Mouse (Mus musculus) monocyte, adult 5-6 weeks (primary cell): ENCODE results near the gene Frzb. TPM values are rescaled to one million over a fixed set of nuclear protein-coding genes. Genes with fewer than 3 reads are reported as not detected.
"Not testable (repeated sequence)": the region's sequence is repeated elsewhere in the genome, so short reads cannot be mapped to it uniquely, and the experiment has no call there.

Experiments
- ATAC-seq: fragments of 153-309, 156-312 bp; replicated peaks from 2 replicates; pipeline ENCODE4 v1.8.0; 2017; ENCODE audit warnings: mild to moderate bottlenecking; ENCODE audit not compliant: low TSS enrichment, insufficient number of reproducible peaks, severe bottlenecking, poor library complexity, low FRiP score
- total RNA-seq: library from RNA; stranded (forward); fragments of 200-1000, 200-491, 200-594 nt; gene quantifications from 3 replicates; pipeline ENCODE4 v1.2.3, GENCODE M21; 2017

Gene Frzb
- not detected in 3 replicates for total RNA-seq

GRCm38 (mm10) chr2:80447291-80447791 lies at the start of gene Frzb:
TSS of gene Frzb (minus strand) at chr2:80447625.
- ATAC-seq = no peak

- ATAC-seq = not testable (repeated sequence)
These were observed 47.9 kb upstream of the Frzb start for GRCm38 (mm10) chr2:80495304-80495703.

GRCm38 (mm10) chr2:80486851-80487250 lies 39.4 kb upstream of the Frzb start:
- no peak for ATAC-seq

GRCm38 (mm10) chr2:80484951-80485350 lies 37.5 kb upstream of the Frzb start:
- no peak for ATAC-seq

- no peak for ATAC-seq
These were observed 28.4 kb upstream of the Frzb start for GRCm38 (mm10) chr2:80475831-80476230.

GRCm38 (mm10) chr2:80474247-80474796 lies 26.9 kb upstream of the Frzb start:
- ATAC-seq = no peak

GRCm38 (mm10) chr2:80465991-80466821 lies 18.8 kb upstream of the Frzb start:
- ATAC-seq = no peak

- no peak for ATAC-seq
These were observed 14.4 kb upstream of the Frzb start for GRCm38 (mm10) chr2:80461827-80462226.

- ATAC-seq = no peak
These were observed 806 bp upstream of the Frzb start for GRCm38 (mm10) chr2:80448231-80448630.

GRCm38 (mm10) chr2:80446308-80447151 lies 895 bp downstream of the Frzb start:
- ATAC-seq = no peak

- no peak for ATAC-seq
These were observed 1.5 kb downstream of the Frzb start for GRCm38 (mm10) chr2:80445926-80446307.

- ATAC-seq = no peak
These were observed 1.9 kb downstream of the Frzb start for GRCm38 (mm10) chr2:80445491-80445890.

GRCm38 (mm10) chr2:80444418-80445365 lies 2.7 kb downstream of the Frzb start:
- ATAC-seq = no peak

- ATAC-seq = no peak
These were observed 3.5 kb downstream of the Frzb start for GRCm38 (mm10) chr2:80443962-80444361.

GRCm38 (mm10) chr2:80441386-80441785 lies 6.0 kb downstream of the Frzb start:
- no peak for ATAC-seq

- ATAC-seq = no peak
These were observed 8.6 kb downstream of the Frzb start for GRCm38 (mm10) chr2:80438854-80439253.

- no peak for ATAC-seq
These were observed 10.0 kb downstream of the Frzb start for GRCm38 (mm10) chr2:80437401-80437800.
